Mouse (Mus musculus) midbrain, embryonic 10.5 days (tissue): ENCODE measurements around the gene Pde6g. TPM values are rescaled to one million over a fixed set of nuclear protein-coding genes. Genes with fewer than 3 reads are reported as not detected.

Source experiments
- DNase-seq: peaks from one replicate; pipeline ENCODE4 v3.0.0-alpha.2; 2017; ENCODE audit warnings: low spot score
- H3K27ac ChIP-seq: fragments of 300-500 bp; sonication (generic); replicated peaks from 2 replicates; pipeline ENCODE4 v1.5.1; 2016; ENCODE audit warnings: mild to moderate bottlenecking
- H3K27me3 ChIP-seq: fragments of 300-500 bp; sonication (generic); 2 replicates; pipeline ENCODE4 v1.6.1; 2016; ENCODE audit warnings: low read depth, mild to moderate bottlenecking; ENCODE audit not compliant: poor library complexity, severe bottlenecking
- H3K36me3 ChIP-seq: fragments of 300-500 bp; sonication (generic); 2 replicates; pipeline ENCODE4 v1.6.1; 2016; ENCODE audit warnings: mild to moderate bottlenecking, moderate library complexity
- H3K4me1 ChIP-seq: fragments of 300-500 bp; sonication (generic); 2 replicates; pipeline ENCODE4 v1.6.1; 2016
- H3K4me3 ChIP-seq: fragments of 300-500 bp; sonication (generic); 2 replicates; pipeline ENCODE4 v1.5.1; 2016; ENCODE audit warnings: mild to moderate bottlenecking, moderate library complexity
- H3K9me3 ChIP-seq: fragments of 300-500 bp; sonication (generic); replicated peaks from 2 replicates; pipeline ENCODE4 v1.6.1; 2016; ENCODE audit warnings: mild to moderate bottlenecking
- WGBS: fragments of 180-500 bp; shearing (Covaris S2); methylation state at CpG from one replicate; pipeline ENCODE4 v1.1.7; 2016; 5-methylcytosine and 5-hydroxymethylcytosine counted together
- polyA plus RNA-seq: library from polyadenylated mRNA; unstranded; fragments of >200 nt; fragmentation: Nextera tagmentation; extraction: Ambion mirVana; gene quantifications from 2 replicates; pipeline ENCODE4 v1.2.1, GENCODE M21; 2016

Pde6g gene
- polyA plus RNA-seq, 1 experiment from 2014 or later: 0.20 TPM

DNA sequence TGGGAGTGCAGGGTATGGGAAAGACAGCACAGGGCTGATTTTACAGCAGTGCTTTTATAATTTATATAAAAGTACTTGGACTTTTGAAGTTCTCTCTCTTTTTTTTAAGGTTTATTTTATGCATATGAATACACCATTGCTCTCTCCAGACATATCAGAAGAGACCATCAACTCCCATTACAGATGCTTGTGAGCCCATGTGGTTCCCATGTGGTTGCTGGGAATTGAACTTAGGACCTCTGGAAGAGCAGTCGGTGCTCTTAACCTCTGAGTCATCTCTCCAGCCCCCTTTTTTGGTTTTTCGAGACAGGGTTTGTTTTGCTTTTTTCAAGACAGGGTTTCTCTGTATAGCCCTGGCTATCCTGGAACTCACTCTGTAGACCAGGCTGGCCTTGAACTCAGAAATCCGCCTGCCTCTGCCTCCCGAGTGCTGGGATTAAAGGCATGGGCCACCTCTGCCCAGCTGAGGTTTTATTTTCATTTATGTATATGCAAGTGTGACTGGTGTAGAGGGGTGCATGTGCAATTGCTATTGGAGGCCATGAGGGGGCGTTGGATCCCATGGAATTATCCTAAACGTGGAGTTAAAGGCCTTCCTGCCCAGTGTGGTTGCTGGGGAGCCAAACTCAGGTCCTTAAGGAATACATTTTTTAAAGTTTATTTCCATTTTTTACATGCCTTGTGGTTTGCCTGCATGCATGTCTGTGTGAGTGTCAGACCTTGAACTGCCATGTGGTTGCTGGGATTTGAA, 5.7 kb upstream of the Pde6g start:
- Histone ChIP-seq H3K36me3 (peaks cover 54% of the 10 kb centered on the region), H3K4me1 (peaks cover 27% of the 10 kb centered on the region), H3K27ac (peak overlapping the region; percentile 94; the same call in 1 of the 2 replicates), H3K27me3 (no peaks in the 10 kb centered on the region), H3K4me3 (peak overlapping the region; percentile 94), H3K9me3 (no peaks in the 10 kb centered on the region)
- no peak for DNase-seq
- WGBS: 70% methylated on average over 6 of the region's 6 CpGs

DNA sequence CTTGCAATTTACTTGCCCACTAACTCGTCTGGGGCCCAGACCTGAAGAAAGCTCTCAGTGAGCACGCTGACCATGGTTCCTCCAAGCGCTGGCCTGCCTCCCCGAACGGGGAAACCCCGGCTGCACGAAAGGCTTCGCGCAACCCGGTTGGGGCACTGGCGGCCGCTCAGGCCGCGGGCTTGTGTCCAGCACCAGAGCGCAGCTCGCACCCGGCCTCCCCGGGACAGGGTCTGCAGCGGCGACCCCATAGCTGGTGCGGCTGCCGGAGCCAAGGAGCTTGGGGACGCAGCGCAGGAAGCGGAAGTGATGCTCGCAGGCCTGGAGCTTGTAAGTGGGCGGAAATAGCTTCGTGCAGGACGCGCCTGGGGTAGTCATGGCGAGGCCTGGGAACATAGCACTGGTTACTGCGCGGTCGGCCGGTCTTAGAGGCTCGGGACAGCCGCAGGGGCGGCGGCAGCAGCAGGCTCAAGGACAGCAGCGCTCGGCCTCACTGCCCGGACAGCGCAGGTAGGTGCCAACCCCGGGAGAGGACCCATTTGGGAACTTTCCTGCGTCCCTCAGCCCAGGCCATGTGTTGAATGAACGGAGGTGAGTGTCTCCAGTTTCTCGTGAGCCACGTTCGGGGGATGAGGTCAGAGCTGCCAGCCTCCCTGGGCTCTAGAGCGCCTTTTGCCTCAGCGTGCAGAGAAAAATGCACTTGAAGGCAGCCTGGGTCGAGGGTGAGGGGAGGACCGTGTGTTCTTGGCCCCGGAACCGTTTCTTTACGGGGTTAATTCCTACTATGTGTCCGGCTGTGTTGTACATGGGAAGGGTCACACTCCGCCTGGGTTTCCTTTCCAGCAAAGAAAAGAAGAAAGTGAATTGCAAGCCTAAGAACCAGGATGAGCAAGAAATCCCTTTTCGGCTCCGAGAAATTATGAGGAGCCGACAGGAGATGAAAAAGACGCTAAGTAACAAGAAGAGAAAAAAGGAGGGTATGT, 4.8 kb upstream of the Pde6g start, which contains the start of the genes Oxld1 and Ccdc137:
Gene Oxld1 (minus strand): TSS at position 297 of the 980 bp plus-strand sequence.
Gene Ccdc137 (plus strand): TSS at position 344 of the 980 bp plus-strand sequence.
- H3K4me3 ChIP-seq: peak within 1 kb of the TSS; percentile 94
- H3K36me3 ChIP-seq: peaks cover 44% of the 10 kb centered on the region
- peak within 1 kb of the TSS; percentile 94 for H3K27ac ChIP-seq
- DNase-seq: peak; percentile 88
- WGBS: 5% methylated on average over 62 of the region's 62 CpGs
- H3K4me1 ChIP-seq: peaks cover 27% of the 10 kb centered on the region
- H3K9me3 ChIP-seq: no peaks in the 10 kb centered on the region
- no peaks in the 10 kb centered on the region for H3K27me3 ChIP-seq

DNA sequence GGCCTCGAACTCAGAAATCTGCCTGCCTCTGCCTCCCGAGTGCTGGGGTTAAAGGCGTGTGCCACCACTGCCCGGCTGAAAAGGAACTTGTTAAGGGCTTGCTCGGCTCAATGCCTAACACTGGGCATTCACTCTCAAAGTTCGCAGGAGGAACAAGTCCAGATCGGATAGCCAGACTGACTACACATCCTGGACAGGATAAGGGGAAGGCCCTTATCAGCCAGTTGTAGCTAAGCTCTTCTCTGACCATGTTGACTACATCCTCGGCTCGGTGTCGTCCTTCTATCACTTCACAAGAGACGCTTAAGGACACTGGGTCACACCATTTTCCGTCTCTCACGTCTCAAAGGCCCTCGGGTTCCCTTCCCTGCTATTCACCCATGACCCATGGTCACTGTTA, 4.1 kb upstream of the Pde6g start:
- Histone ChIP-seq H3K4me3 (peak overlapping the region; percentile 94), H3K4me1 (peaks cover 27% of the 10 kb centered on the region), H3K36me3 (peaks cover 37% of the 10 kb centered on the region), H3K27ac (peak overlapping the region; percentile 94), H3K9me3 (no peaks in the 10 kb centered on the region), H3K27me3 (no peaks in the 10 kb centered on the region)
- no peak for DNase-seq
- 43% methylated on average over 14 of the region's 14 CpGs for WGBS

DNA sequence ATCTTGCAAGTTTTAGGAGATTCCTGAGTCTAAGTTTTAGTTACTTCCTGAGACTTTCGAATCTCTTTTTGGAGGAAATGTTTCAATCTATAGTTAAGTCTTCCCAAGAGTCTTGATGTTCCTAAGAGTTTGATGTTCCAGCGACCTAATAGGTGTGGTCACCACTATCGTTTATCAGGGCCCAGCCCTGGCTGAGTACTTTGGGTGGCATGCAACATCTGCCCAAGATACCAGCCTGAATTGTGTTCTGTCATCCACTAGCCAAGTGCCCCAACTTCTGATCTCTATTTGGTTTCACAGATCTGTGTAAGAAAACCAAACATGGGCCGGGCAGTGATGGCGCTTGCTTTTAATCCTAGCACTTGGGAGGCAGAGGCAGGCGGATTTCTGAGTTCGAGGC, 2.1 kb upstream of the Pde6g start:
- H3K4me1 ChIP-seq: peaks cover 30% of the 10 kb centered on the region
- H3K9me3 ChIP-seq: no peaks in the 10 kb centered on the region
- no peak overlapping the region for H3K27ac ChIP-seq
- peaks cover 19% of the 10 kb centered on the region for H3K36me3 ChIP-seq
- no peak overlapping the region for H3K4me3 ChIP-seq
- no peaks in the 10 kb centered on the region for H3K27me3 ChIP-seq
- DNase-seq: no peak
- WGBS: 91% methylated on average over 7 of the region's 7 CpGs

DNA sequence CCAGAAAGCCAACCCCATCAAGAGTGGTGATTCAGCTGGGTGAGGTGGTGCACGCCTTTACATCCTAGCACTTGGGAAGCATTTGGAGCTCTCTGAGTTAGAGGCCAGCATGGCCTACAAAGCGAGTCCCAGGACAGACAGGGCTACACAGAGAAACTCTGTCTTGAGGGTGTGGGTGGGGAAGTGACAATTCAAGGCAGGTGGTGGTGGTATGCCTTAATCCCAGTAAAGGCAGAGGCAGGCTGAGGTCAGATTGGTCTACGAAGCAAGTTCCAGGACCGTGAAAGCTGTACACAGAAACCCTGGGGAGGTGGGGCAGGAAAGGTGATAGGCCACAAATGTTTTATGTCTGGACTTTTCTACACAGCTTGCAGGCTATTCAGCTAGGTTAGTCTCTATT, 1.7 kb upstream of the Pde6g start:
- H3K4me3 ChIP-seq: no peak overlapping the region
- no peaks in the 10 kb centered on the region for H3K27me3 ChIP-seq
- WGBS: 91% methylated on average over 4 of the region's 4 CpGs
- peaks cover 30% of the 10 kb centered on the region for H3K4me1 ChIP-seq
- peaks cover 15% of the 10 kb centered on the region for H3K36me3 ChIP-seq
- H3K27ac ChIP-seq: no peak overlapping the region
- no peak for DNase-seq
- no peaks in the 10 kb centered on the region for H3K9me3 ChIP-seq

DNA sequence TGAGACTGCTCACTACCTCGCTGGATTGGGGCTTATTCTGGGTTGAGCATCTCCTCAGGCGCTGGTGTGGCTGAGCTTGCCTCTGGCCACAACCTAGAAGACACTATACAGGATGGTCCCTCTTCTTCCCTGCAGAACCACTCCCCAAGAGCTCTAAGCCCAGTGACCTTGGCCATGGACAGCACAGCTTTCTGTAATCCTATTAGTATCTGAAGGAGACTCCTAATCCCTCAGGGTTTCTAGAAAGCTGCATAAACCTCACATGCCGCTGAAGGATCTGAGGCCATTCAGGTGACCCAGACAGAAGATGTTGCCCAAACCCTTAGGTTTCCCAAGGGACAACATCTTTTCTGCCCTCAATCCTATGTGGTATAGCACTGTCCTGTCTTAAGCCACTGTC, 1.1 kb downstream of the Pde6g start:
- 66% methylated on average over 3 of the region's 3 CpGs for WGBS
- Histone ChIP-seq H3K36me3 (peaks cover 5% of the 10 kb centered on the region), H3K4me1 (peaks cover 9% of the 10 kb centered on the region), H3K4me3 (no peak overlapping the region), H3K9me3 (no peaks in the 10 kb centered on the region), H3K27ac (no peak overlapping the region), H3K27me3 (no peaks in the 10 kb centered on the region)
- no peak for DNase-seq

DNA sequence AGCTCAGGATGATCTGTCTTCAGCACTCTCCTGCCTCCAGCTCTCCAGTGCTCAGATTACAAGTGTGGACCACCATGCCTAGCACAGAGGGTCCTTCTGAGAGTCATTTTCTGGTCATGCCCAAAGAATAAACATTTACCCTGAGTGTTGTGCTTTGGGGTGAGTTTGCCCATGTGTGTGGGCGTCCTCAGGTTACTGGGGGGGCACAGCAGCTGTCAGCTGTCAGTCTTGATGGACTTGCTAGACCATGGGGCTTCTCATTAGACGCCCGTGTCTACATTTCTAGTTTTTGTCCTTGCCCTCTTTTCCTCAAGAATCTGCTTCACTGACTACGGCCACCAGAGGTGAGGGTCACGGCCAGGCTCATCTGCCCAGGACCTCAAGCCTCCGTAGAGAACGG, 6.1 kb downstream of the Pde6g start:
- no peak for DNase-seq
- no peaks in the 10 kb centered on the region for H3K9me3 ChIP-seq
- 0 out of 2 replicates have a peak, but pooled peaks cover 2% of the 10 kb centered on the region for H3K4me1 ChIP-seq
- H3K27ac ChIP-seq: no peak overlapping the region
- no peaks in the 10 kb centered on the region for H3K27me3 ChIP-seq
- 83% methylated on average over 7 of the region's 7 CpGs for WGBS
- no peak overlapping the region for H3K4me3 ChIP-seq
- no peaks in the 10 kb centered on the region for H3K36me3 ChIP-seq

DNA sequence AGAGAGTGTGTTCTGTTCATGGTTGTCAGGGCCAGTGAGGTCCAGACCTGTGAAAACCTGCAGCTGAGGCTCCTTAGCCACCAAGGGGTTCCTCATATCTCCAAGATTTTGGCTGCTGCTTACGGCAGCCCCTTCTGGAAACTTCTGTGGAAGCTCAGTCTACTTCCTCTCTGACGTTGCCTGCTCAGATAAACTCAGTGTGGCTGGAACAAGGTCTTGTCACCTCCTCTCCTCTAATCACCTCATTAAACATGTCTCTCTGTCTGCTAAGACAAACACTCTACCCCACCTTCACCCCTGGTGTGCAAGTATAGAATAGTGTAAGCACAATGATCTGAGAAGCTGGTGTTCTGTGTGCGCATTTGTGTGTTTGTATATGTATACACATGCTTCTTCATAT, 7.8 kb downstream of the Pde6g start:
- no peak overlapping the region for H3K4me3 ChIP-seq
- DNase-seq: no peak
- H3K36me3 ChIP-seq: no peaks in the 10 kb centered on the region
- no peaks in the 10 kb centered on the region for H3K27me3 ChIP-seq
- H3K9me3 ChIP-seq: no peaks in the 10 kb centered on the region
- no peak overlapping the region for H3K27ac ChIP-seq
- no peaks in the 10 kb centered on the region for H3K4me1 ChIP-seq
- 79% methylated on average over 3 of the region's 3 CpGs for WGBS

DNA sequence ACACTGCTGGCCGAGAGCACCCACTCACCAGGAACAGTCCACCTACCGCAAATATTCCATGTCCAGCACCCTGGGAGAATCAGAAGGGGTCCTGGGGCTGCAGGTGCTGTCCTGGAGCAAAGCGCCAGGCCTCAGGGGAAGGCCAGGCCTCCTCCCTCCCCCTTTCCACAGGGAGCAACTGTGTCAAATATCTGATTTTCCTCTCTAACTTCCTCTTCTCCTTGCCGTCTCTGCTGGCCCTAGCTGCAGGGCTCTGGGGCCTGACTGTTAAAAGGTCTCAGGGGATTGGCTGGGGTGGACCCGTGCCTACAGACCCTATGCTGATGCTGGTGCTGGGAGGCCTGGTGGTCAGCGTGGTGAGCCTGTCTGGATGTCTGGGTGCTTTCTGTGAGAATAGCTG, 9.2 kb downstream of the Pde6g start:
- WGBS: 75% methylated on average over 6 of the region's 6 CpGs
- no peak for DNase-seq
- H3K27ac ChIP-seq: no peak overlapping the region
- no peak overlapping the region for H3K4me3 ChIP-seq
- no peaks in the 10 kb centered on the region for H3K4me1 ChIP-seq
- no peaks in the 10 kb centered on the region for H3K9me3 ChIP-seq
- no peaks in the 10 kb centered on the region for H3K27me3 ChIP-seq
- H3K36me3 ChIP-seq: no peaks in the 10 kb centered on the region

DNA sequence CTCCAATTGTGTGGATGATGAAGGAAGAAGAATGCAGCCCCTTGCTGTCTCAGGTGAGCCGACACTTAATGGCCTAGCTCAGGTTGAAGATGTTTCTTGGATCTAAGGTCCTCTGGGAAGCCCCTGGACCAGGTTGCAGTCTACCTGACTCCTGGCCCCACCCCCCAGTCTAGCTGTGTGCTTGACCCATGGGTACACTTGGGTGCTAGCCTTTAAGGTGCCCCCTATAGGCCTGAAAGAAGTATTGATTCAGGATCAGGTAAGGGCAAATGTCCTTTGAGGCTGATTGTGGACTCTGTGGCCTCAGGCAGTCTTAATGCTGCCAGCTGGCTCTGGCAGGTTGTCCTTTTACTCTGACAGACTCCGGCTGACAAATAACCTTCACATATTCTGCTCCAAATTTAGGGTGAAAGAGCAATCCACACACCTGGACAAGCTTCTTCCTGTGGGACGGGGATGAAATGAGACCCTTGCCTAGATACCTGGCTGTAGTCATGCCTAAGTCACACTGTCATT, 10.5 kb downstream of the Pde6g start:
- Histone ChIP-seq H3K9me3 (no peaks in the 10 kb centered on the region), H3K4me1 (no peaks in the 10 kb centered on the region), H3K36me3 (no peaks in the 10 kb centered on the region), H3K4me3 (peak overlapping the region; percentile 3; the same call in 1 of the 2 replicates), H3K27ac (no peak overlapping the region), H3K27me3 (no peaks in the 10 kb centered on the region)
- DNase-seq: no peak
- WGBS: 91% methylated on average over 3 of the region's 3 CpGs

DNA sequence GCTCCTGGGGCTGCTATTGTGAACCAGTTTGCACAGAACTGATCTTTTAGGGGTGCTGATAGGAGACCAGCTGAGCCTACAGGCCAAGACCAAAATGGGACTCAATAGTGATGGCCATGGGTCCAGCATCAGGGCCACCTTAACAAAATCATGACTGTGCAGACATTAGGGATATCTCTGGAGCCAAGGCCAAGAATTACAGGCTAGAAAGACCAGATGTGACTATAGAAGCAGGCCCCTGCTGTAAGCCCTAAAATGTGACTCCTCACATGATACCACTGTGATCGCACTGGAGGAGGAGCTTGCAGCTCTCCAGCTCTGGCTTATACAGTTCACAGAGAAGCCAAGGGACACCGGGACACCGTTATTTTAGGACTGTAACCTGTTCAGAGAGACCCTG, 11.0 kb downstream of the Pde6g start, which contains the start of gene Tspan10:
Gene Tspan10 (plus strand): TSS at position 301 of the 400 bp plus-strand sequence.
- no peaks in the 10 kb centered on the region for H3K9me3 ChIP-seq
- H3K27me3 ChIP-seq: no peaks in the 10 kb centered on the region
- H3K4me1 ChIP-seq: 0 out of 2 replicates have a peak, but pooled peaks cover 5% of the 10 kb centered on the region
- WGBS: 91% methylated on average over 3 of the region's 3 CpGs
- peak within 1 kb of the TSS; percentile 3; the same call in 1 of the 2 replicates for H3K4me3 ChIP-seq
- no peaks in the 10 kb centered on the region for H3K36me3 ChIP-seq
- DNase-seq: no peak
- no peak within 1 kb of the TSS for H3K27ac ChIP-seq

DNA sequence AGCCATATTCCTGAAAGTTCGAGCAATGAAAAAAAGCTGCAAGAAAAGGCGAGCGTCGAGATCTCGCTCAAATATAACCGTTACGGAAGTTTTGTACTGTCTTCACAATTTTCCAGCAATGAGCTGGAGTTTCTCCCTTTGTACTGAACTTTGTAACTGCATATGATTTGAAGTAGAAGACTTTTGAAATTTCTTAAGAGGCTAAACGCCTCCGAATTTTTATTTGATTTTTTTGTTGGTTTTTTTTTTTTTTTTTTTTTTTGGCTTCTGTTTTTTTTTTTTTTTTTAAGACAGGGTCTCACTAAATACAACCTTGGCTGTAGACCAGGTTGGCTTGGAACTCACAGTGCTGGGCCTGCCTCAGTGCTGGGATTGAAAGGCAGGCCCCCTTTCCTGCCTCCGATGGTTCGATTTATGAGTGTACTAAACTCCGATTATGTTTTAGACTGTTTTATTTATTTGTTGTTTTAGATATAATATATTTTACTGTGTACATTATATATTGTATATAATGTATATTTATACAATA, 15.4 kb downstream of the Pde6g start:
- WGBS: 34% methylated on average over 12 of the region's 12 CpGs
- H3K27ac ChIP-seq: peak overlapping the region; percentile 96
- peaks cover 18% of the 10 kb centered on the region for H3K4me1 ChIP-seq
- no peaks in the 10 kb centered on the region for H3K9me3 ChIP-seq
- H3K4me3 ChIP-seq: peak overlapping the region; percentile 81
- no peaks in the 10 kb centered on the region for H3K27me3 ChIP-seq
- no peak for DNase-seq
- H3K36me3 ChIP-seq: peaks cover 24% of the 10 kb centered on the region
